Mouse (Mus musculus): ENCODE results near the gene Taldo1. TPM values are rescaled to one million over a fixed set of nuclear protein-coding genes. Genes with fewer than 3 reads are reported as not detected.

Gene Taldo1
- polyA plus RNA-seq (2017; shearing (Covaris generic)), result 309 TPM

GRCm38 (mm10) chr7:141391625-141392551 is at the start of gene Taldo1:
Gene Taldo1 (plus strand): TSS chr7:141392199.

DNA sequence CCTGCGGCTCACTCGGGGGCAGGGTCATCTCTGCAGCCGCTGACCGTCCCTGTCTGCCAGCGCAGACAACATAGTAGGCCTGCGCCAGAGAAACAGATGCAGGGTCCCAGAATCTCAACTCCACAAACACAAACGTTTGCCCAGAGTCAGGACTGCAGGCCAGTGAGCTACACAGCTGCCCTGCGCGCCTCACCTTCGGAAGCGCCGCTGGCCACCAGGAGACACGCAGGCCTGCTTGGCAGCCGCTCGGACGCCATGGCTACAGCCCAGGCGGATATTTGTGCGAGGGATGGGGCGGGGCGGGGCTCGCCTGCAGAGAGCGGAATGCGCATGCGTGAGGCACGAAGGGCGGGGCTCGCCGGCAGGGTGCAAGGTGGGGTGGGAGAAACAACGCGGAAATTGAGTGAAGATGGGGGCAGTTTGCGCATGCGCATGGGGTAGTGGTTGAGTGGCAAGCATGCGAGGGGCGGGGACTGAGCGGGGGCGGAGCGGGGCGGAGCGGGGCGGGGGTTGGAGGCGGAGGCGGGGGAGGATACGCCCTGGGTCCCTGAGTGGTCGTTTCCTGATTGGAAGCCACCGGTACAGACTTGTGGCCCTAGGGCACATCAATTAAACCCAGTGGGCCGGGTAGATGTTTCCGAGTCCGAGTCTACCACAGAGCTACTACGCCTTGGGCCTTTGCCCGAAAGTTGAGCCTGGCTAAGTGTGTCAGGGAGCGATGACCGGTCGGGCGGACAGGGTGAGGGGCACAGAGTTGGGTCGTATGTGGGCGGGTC is 22.0 kb downstream of the Taldo1 start, which contains the start of gene Gatd1:
TSS of gene Gatd1 (minus strand) at position 328 of the 776 bp plus-strand sequence.

DNA sequence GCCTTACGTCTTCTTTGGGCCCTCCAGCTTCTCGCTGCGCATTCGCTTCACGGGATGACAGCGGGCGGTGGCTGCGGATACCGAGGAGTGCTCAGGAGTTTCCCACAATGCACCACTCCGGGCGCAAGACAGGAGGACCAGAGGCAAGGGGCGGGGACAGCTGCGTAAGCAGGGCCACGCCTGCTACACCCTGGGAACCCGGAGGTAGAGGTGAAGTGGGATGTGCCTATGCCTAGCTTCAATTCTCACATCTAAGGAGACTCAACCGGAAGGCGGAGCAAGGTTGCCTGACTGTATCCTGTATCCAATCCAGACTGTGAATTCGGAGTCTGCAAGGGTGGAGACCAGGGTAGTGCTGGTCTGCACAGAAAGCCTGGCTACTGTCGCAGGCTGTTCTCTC is 37.3 kb downstream of the Taldo1 start, which contains the start of gene Cend1:
TSS of gene Cend1 (minus strand) at position 182 of the 400 bp plus-strand sequence.

DNA sequence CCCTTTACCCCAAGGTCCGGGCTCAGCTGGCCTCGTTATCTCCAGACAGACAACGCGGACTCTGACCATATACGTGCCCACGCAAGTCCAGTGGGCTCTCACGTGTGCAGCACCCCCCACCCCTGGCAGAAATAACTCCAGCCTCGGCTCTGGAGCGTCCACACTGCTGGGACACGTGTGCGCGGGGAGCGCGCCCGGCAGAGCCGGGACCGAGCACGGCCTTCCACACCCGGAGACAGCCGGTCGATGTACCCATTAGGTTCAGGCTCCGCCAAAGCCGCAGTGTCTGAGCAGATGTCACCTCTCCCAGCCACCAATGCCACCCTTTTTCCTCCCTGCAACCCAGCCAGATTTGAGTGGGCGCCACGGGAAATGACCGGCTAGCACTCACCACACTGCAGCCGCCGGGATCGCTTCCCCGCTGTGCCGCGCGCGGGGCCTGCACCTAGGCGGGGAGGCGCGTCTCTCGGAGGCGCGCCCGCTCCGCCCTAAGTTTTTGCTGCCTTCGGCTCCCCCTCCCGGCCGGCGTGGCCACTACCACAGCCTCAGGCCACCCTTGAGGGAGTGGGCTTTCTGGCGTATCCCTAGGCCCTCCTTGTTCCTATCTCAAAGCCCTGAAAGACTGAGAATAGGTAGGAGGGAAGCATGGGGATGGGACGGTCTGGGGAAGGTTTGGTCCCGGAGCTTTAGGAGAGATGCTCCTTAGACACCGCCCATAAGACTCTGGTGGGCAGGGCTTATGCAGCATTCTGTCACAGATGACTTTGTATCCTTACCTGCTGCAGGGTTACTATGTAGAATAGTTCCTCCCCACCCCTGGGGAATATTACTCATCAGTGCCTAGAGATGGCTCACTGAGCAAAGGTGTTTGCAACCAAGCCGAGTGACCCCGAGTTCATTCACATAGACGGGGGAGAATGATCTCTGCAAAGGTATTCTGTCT is 45.5 kb downstream of the Taldo1 start, which contains the start of gene Slc25a22:
TSS of gene Slc25a22 (minus strand) at position 715 of the 943 bp plus-strand sequence.

GRCm38 (mm10) chr7:141443828-141444237 is 51.8 kb downstream of the Taldo1 start, which contains the start of gene Pidd1:
Gene Pidd1 (minus strand): TSS chr7:141444025.

GRCm38 (mm10) chr7:141447110-141447991 is 55.4 kb downstream of the Taldo1 start, which contains the start of gene Rplp2:
Gene Rplp2 (plus strand): TSS chr7:141447370.

Other genes starting within 250 kb of the Taldo1 start
- gene Rnh1, start 219.3 kb upstream of the Taldo1 start, polyA plus RNA-seq (2017; shearing (Covaris generic)), result 116 TPM
- gene Hras, start 198.2 kb upstream of the Taldo1 start, polyA plus RNA-seq (2017; shearing (Covaris generic)), result 49.3 TPM
- 2.7 TPM for gene Lrrc56, start 198.0 kb upstream of the Taldo1 start, polyA plus RNA-seq (2017; shearing (Covaris generic))
- gene Lmntd2, start 178.1 kb upstream of the Taldo1 start, polyA plus RNA-seq (2017; shearing (Covaris generic)), result 12.6 TPM
- gene Rassf7, start 176.3 kb upstream of the Taldo1 start, polyA plus RNA-seq (2017; shearing (Covaris generic)), result 21.9 TPM
- gene Phrf1, start 163.4 kb upstream of the Taldo1 start, polyA plus RNA-seq (2017; shearing (Covaris generic)), result 99.1 TPM
- 129 TPM for gene Irf7, start 125.7 kb upstream of the Taldo1 start, polyA plus RNA-seq (2017; shearing (Covaris generic))
- gene Cdhr5, start 115.4 kb upstream of the Taldo1 start, polyA plus RNA-seq (2017; shearing (Covaris generic)), result not detected
- not detected for gene Sct, start 113.1 kb upstream of the Taldo1 start, polyA plus RNA-seq (2017; shearing (Covaris generic))
- gene Drd4, start 100.2 kb upstream of the Taldo1 start, polyA plus RNA-seq (2017; shearing (Covaris generic)), result not detected
- 71.1 TPM for gene Deaf1, start 64.5 kb upstream of the Taldo1 start, polyA plus RNA-seq (2017; shearing (Covaris generic))
- 49.0 TPM for gene Tmem80, start 64.5 kb upstream of the Taldo1 start, polyA plus RNA-seq (2017; shearing (Covaris generic))
- gene Eps8l2, start 53.3 kb upstream of the Taldo1 start, polyA plus RNA-seq (2017; shearing (Covaris generic)), result 0.06 TPM
- 82.3 TPM for gene Gatd1, start 21.9 kb downstream of the Taldo1 start, polyA plus RNA-seq (2017; shearing (Covaris generic))
- 0.37 TPM for gene Cend1, start 37.3 kb downstream of the Taldo1 start, polyA plus RNA-seq (2017; shearing (Covaris generic))
- gene Slc25a22, start 45.7 kb downstream of the Taldo1 start, polyA plus RNA-seq (2017; shearing (Covaris generic)), result 75.9 TPM
- gene Pidd1, start 51.8 kb downstream of the Taldo1 start, polyA plus RNA-seq (2017; shearing (Covaris generic)), result 12.2 TPM
- gene Rplp2, start 55.2 kb downstream of the Taldo1 start, polyA plus RNA-seq (2017; shearing (Covaris generic)), result 1,397 TPM
- 75.2 TPM for gene Pnpla2, start 63.0 kb downstream of the Taldo1 start, polyA plus RNA-seq (2017; shearing (Covaris generic))
- not detected for gene Cracr2b, start 68.9 kb downstream of the Taldo1 start, polyA plus RNA-seq (2017; shearing (Covaris generic))
- 9.0 TPM for gene Cd151, start 75.2 kb downstream of the Taldo1 start, polyA plus RNA-seq (2017; shearing (Covaris generic))
- gene Polr2l, start 82.9 kb downstream of the Taldo1 start, polyA plus RNA-seq (2017; shearing (Covaris generic)), result 28.5 TPM
- 1.9 TPM for gene Tspan4, start 83.0 kb downstream of the Taldo1 start, polyA plus RNA-seq (2017; shearing (Covaris generic))
- 22.6 TPM for gene Chid1, start 147.7 kb downstream of the Taldo1 start, polyA plus RNA-seq (2017; shearing (Covaris generic))
- 55.7 TPM for gene Ap2a2, start 170.0 kb downstream of the Taldo1 start, polyA plus RNA-seq (2017; shearing (Covaris generic))